Mouse (Mus musculus) heart, postnatal 0 days (tissue): ENCODE data around the gene Chchd3. TPM values are rescaled to one million over a fixed set of nuclear protein-coding genes. Genes with fewer than 3 reads are reported as not detected.

Experiments used
- ATAC-seq: fragments of 200-750 bp; cut with Nextera tagmentation; 2 replicates; pipeline ENCODE4 v1.8.0; 2017; ENCODE audit warnings: low read depth, moderate number of reproducible peaks, moderate library complexity; ENCODE audit not compliant: insufficient read depth
- DNase-seq: peaks from one replicate; pipeline ENCODE4 v3.0.0-alpha.2; 2016; ENCODE audit warnings: low spot score
- H3K27ac ChIP-seq: fragments of 300-500 bp; sonication (generic); 2 replicates; pipeline ENCODE4 v1.5.1; 2014; ENCODE audit warnings: low read depth, mild to moderate bottlenecking
- H3K27me3 ChIP-seq: fragments of 300-500 bp; sonication (generic); 2 replicates; pipeline ENCODE4 v1.6.1; 2014; ENCODE audit warnings: low read length, mixed read lengths; ENCODE audit not compliant: control insufficient read depth, insufficient read depth
- H3K36me3 ChIP-seq: fragments of 300-500 bp; sonication (generic); replicated peaks from 2 replicates; pipeline ENCODE4 v1.6.1; 2014; ENCODE audit warnings: low read length, mixed read lengths; ENCODE audit not compliant: control insufficient read depth, insufficient read depth
- H3K4me1 ChIP-seq: fragments of 300-500 bp; sonication (generic); 2 replicates; pipeline ENCODE4 v1.6.1; 2014; ENCODE audit warnings: antibody characterized with exemption; ENCODE audit not compliant: control insufficient read depth, insufficient read depth
- H3K4me2 ChIP-seq: fragments of 300-500 bp; sonication (generic); 2 replicates; pipeline ENCODE4 v1.6.1; 2014; ENCODE audit warnings: low read depth, mild to moderate bottlenecking, low read length, moderate library complexity
- H3K4me3 ChIP-seq: fragments of 300-500 bp; sonication (generic); 2 replicates; pipeline ENCODE4 v1.5.1; 2014; ENCODE audit warnings: low read depth, low read length
- H3K9ac ChIP-seq: fragments of 300-500 bp; sonication (generic); replicated peaks from 2 replicates; pipeline ENCODE4 v1.6.1; 2014; ENCODE audit warnings: low read depth, low read length, mixed read lengths
- H3K9me3 ChIP-seq: fragments of 300-500 bp; sonication (generic); replicated peaks from 2 replicates; pipeline ENCODE4 v1.6.1; 2016; ENCODE audit warnings: low read length; ENCODE audit not compliant: control insufficient read depth
- CTCF ChIP-seq: IDR thresholded peaks from 2 replicates; pipeline ENCODE4 v1.5.1; 2016; ENCODE audit warnings: antibody characterized with exemption, control low read depth, low read depth
- EP300 ChIP-seq: IDR thresholded peaks from 2 replicates; pipeline ENCODE4 v1.6.1; 2016; ENCODE audit warnings: antibody characterized with exemption, low read depth
- WGBS: fragments of 180-500 bp; shearing (Covaris S2); extraction: QIAGEN DNeasy Blood & Tissue Kit; methylation state at CpG from one replicate; pipeline ENCODE4 v1.1.7; 2014; 5-methylcytosine and 5-hydroxymethylcytosine counted together
- polyA plus RNA-seq: library from polyadenylated mRNA; unstranded; fragments of >200 nt; fragmentation: Nextera tagmentation; extraction: Ambion mirVana; gene quantifications from 2 replicates; pipeline ENCODE4 v1.2.1, GENCODE M21; 2015
- total RNA-seq: library from RNA; depleted of rRNA; stranded (reverse); fragments of >200 nt; gene quantifications from 2 replicates; pipeline ENCODE4 v1.2.3, GENCODE M21; 2014; ENCODE audit warnings: low replicate concordance

Chchd3 gene
- total and polyA plus RNA-seq, 2 experiments from 2014 or later, result 314 to 332 TPM

GRCm38 (mm10) chr6:32894100-32894499 lies 166.0 kb downstream of the Chchd3 start:
- DNase-seq (no peak), ATAC-seq (no peak)
- Histone ChIP-seq H3K27ac (no peak overlapping the region), H3K9ac (no peak overlapping the region), H3K4me3 (no peak overlapping the region), H3K4me1 (no peaks in the 10 kb centered on the region), H3K27me3 (no peaks in the 10 kb centered on the region), H3K9me3 (no peaks in the 10 kb centered on the region), H3K36me3 (0 out of 2 replicates have a peak, but pooled peaks cover 3% of the 10 kb centered on the region), H3K4me2 (no peak overlapping the region)
- no peak for TF ChIP-seq EP300
- TF ChIP-seq CTCF, result no peak
- 60% methylated on average over 2 of the region's 2 CpGs for WGBS

GRCm38 (mm10) chr6:32890726-32891125 lies 169.3 kb downstream of the Chchd3 start:
- no peaks in the 10 kb centered on the region for H3K9me3 ChIP-seq
- 96% methylated on average over 4 of the region's 4 CpGs for WGBS
- H3K4me2 ChIP-seq, result no peak overlapping the region
- ATAC-seq (no peak), DNase-seq (no peak)
- no peak overlapping the region for H3K4me3 ChIP-seq
- no peak overlapping the region for H3K9ac ChIP-seq
- no peak overlapping the region for H3K27ac ChIP-seq
- TF ChIP-seq EP300 (no peak), CTCF (no peak)
- no peaks in the 10 kb centered on the region for H3K4me1 ChIP-seq
- H3K27me3 ChIP-seq, result no peaks in the 10 kb centered on the region
- H3K36me3 ChIP-seq, result 0 out of 2 replicates have a peak, but pooled peaks cover 3% of the 10 kb centered on the region

DNA sequence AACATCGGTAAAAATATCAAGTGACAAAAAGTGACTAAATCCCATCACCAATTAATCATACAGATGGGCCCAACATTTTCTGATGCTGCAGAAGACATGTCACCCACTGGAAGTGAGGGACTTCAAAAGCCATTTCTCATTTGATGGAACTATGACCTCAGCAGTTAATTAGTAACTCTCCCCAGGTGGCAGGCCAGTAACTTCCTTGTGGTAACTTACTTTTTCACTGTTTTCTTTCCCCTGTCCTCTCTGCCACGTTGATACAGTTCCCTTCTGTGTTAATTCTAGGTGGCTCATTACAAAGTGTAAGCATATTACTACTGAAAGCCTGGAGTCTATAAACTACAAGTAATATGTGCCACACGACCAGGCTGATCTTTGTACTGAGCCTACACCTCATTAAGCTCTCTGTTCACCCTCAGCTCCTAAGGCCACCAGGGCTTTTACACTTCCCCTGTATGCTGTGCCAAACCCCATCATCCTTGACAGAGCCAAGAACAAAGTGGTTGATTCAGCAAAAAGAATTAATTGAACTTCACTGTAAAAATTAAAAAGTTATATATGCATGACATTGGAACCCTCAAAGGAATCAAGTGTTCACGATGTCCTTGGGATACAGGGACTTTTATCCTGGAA lies 171.0 kb downstream of the Chchd3 start:
- no peak for ATAC-seq
- Histone ChIP-seq H3K4me2 (no peak overlapping the region), H3K9ac (no peak overlapping the region), H3K9me3 (no peaks in the 10 kb centered on the region), H3K4me3 (no peak overlapping the region), H3K27ac (no peak overlapping the region), H3K36me3 (0 out of 2 replicates have a peak, but pooled peaks cover 3% of the 10 kb centered on the region), H3K27me3 (no peaks in the 10 kb centered on the region), H3K4me1 (no peaks in the 10 kb centered on the region)
- no peak for DNase-seq
- TF ChIP-seq EP300 (no peak), CTCF (no peak)
- WGBS, result 69% methylated on average over 4 of the region's 4 CpGs

DNA sequence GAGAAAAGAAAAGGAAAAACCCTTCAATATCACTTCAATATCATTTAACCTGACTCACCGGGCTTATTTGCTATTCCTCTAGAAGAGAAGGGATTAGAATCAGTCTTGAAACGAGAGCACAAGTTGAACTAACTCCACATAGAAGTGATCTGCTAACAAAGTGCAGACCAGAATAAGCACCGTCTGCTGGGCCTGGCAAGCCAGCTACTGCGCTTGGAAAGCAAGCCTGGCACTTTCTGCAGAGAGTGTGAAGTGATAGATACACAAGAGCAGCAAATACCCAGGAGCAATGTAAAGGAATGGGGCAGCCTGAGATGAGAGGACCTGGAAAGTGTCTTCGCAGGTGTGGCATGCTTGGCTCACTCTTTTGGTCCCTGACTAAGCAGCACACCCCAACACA lies 181.5 kb downstream of the Chchd3 start:
- H3K4me2 ChIP-seq, result no peak overlapping the region
- ATAC-seq, result no peak
- no peak for DNase-seq
- no peaks in the 10 kb centered on the region for H3K9me3 ChIP-seq
- no peak overlapping the region for H3K4me3 ChIP-seq
- no peak for TF ChIP-seq EP300
- TF ChIP-seq CTCF, result no peak
- 52% methylated on average over 5 of the region's 5 CpGs for WGBS
- no peaks in the 10 kb centered on the region for H3K36me3 ChIP-seq
- H3K4me1 ChIP-seq, result peaks cover 12% of the 10 kb centered on the region; the same call in 1 of the 2 replicates
- no peaks in the 10 kb centered on the region for H3K27me3 ChIP-seq
- peak overlapping the region; percentile 6; the same call in 1 of the 2 replicates for H3K27ac ChIP-seq
- H3K9ac ChIP-seq, result no peak overlapping the region

- 75% methylated on average over 3 of the region's 3 CpGs for WGBS
- ATAC-seq, result no peak
- no peak overlapping the region for H3K9ac ChIP-seq
Measured at GRCm38 (mm10) chr6:32874176-32874575, 185.9 kb downstream of the Chchd3 start.

DNA sequence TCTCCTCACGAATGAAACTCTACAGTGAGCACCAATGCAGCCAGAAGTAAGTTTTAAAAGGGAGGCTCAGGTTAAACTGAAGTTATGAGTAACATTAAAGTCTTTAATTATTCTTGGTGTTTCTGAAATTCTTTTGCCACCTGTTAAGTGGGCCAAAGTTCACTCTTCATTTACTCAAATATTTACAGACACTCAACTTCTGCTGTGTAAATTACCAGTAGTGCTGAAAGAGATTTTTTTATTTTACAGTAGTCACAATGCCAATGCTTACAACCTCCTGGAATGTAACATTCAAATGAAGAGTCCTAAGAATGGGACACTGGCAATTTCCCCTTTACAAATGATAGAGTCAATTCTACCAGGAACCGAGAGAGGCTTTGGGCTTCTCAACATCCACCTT lies 187.3 kb downstream of the Chchd3 start:
- Histone ChIP-seq H3K4me1 (no peaks in the 10 kb centered on the region), H3K9me3 (no peaks in the 10 kb centered on the region), H3K4me3 (no peak overlapping the region), H3K27me3 (no peaks in the 10 kb centered on the region), H3K36me3 (0 out of 2 replicates have a peak, but pooled peaks cover 8% of the 10 kb centered on the region), H3K9ac (no peak overlapping the region), H3K27ac (no peak overlapping the region), H3K4me2 (no peak overlapping the region)
- WGBS, result 92% methylated on average over 2 of the region's 2 CpGs
- DNase-seq (no peak), ATAC-seq (no peak)
- no peak for TF ChIP-seq CTCF
- no peak for TF ChIP-seq EP300

More at GRCm38 (mm10) chr6:32874176-32874575, 185.9 kb downstream of the Chchd3 start:
- H3K4me1 ChIP-seq, result no peaks in the 10 kb centered on the region
- no peak for DNase-seq
- H3K36me3 ChIP-seq, result 0 out of 2 replicates have a peak, but pooled peaks cover 8% of the 10 kb centered on the region
- no peaks in the 10 kb centered on the region for H3K9me3 ChIP-seq
- H3K4me3 ChIP-seq, result no peak overlapping the region
- H3K4me2 ChIP-seq, result no peak overlapping the region
- no peak overlapping the region for H3K27ac ChIP-seq
- no peaks in the 10 kb centered on the region for H3K27me3 ChIP-seq
- TF ChIP-seq CTCF, result no peak
- no peak for TF ChIP-seq EP300
